Mouse (Mus musculus) lung, adult 2 months (tissue): ENCODE data around the gene Rab11a.

Experiments used
- CTCF ChIP-seq: fragments of 200-500 bp; IDR thresholded peaks from 2 replicates; pipeline ENCODE4 v1.5.1; 2011; ENCODE audit warnings: mild to moderate bottlenecking, low read length, control low read depth; ENCODE audit not compliant: insufficient read depth
- POLR2A ChIP-seq: fragments of 200-500 bp; IDR thresholded peaks from 2 replicates; pipeline ENCODE4 v1.6.1; 2011; ENCODE audit warnings: low read depth, mild to moderate bottlenecking, control low read depth, low read length, borderline replicate concordance; ENCODE audit errors: extremely low read depth

DNA sequence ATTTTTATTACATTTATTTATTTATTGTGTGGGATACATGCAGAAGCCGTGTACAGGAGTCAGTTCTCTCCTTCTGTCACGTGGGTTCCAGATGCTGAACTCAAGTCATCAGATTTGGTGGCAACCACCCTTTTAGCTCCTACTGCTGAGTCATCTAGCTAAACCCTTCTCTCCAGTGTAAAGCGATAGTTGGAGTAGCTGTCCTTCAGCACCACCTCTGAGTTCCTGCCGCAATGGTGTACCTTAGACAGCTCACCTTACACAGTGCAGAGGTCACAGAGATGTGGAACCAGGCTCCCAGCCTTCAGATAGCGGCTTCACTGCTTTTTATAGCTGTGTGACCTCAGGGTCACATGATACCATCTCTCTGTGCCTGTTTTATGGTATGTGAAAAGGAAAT, 70.0 kb downstream of the Rab11a start:
- TF ChIP-seq POLR2A (no peak), CTCF (no peak)
